Mouse (Mus musculus): ENCODE measurements at regions not wholly inside any gene's neighbourhood (a gene's known extent, or its start where the extent isn't known, plus 50 kb on each side); places are given as distances from the start of the nearest gene placed in this dataset.

DNA sequence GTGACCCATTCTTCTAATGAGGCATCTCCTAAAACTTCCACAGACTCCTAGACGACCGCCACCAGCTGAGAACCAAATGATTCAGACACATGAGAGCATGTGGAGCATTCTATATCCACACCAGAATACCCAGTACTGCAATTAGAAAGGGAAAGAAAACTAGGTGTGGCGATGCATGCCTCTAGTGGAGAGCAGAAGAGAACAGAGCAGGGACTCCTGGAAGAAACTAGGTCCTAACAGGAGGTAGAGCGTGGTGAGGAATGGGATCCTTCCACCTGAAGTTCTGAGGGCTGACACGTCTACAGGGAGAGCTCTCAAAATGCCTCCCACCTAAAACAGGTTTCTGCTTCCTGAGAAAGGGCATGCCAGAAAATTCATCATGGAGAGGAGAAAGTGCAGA lies 109.3 kb downstream of the Gm10260 start:
- TF ChIP-seq POLR2A (IDR thresholded peaks at IDR 0.05; ENCODE audit: borderline replicate concordance, extremely low read depth, insufficient read depth, insufficient read length, poor library complexity, severe bottlenecking) (no peak), CTCF (IDR thresholded peaks at IDR 0.05; ENCODE audit: borderline replicate concordance, extremely low read depth, insufficient read depth, insufficient read length) (no peak)
